Comparison of ENCODE assay signal across 8 mouse cellular contexts in the genomic region with DNA sequence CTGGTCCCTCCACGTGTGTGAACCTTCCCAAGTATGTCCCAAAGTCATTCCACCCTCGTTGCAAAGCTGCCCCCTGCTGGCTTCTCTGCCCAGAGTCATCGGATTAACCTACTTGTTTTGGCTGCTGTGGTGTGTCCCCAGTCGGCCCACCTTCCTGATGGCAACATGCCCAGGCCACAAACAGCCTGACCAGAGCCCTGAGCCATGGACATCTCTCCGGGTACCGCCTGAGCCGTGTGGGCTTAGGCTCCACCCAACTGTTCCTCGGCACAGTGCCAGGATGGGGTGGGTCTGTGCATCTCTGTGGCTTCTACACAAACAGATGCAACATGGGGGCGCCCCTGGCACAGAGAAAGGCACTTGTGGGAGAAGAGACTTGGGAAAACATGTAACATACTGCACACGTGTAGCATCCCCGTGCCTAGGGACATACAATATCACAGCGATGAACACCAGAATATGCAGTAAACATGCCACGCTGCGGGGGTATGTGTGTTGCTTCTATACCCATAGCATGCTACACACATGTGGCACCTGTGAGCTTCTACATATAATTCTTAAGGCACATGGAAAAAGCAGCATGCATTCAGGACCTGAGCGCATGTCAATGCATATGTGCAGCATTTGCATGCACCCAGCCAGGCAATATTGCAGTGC. TPM values are rescaled to one million over a fixed set of nuclear protein-coding genes. Genes with fewer than 3 reads are reported as not detected.
A peak's percentile ranks its signal among the peaks of the same experiment; 100 is the strongest.
DNase-seq lines count a peak whose midpoint lies in the region; ATAC-seq and TF ChIP-seq lines count a peak whose summit lies in the region.

No protein-coding gene starts in this region.

- H3K27ac ChIP-seq in MEL (ENCODE audit: control insufficient read depth, low read depth, low read length), result no peak overlapping the region
- H3K27ac ChIP-seq in layer of hippocampus, adult 2 months, result peak overlapping the region; percentile 96
- H3K27ac ChIP-seq in liver, embryonic 16.5 days (ENCODE audit: low read length), result no peak overlapping the region
- peak overlapping the region; percentile 87 for H3K27ac ChIP-seq in neural tube, embryonic 15.5 days (replicated peaks)

- peak; percentile 17 for TF ChIP-seq RAD21 in MEL (IDR thresholded peaks at IDR 0.05; ENCODE audit: low read depth, low read length)

- no peak overlapping the region for H3K9ac ChIP-seq in MEL (ENCODE audit: control insufficient read depth, low read depth, low read length, poor library complexity, severe bottlenecking)
- no peak overlapping the region for H3K9ac ChIP-seq in liver, embryonic 16.5 days (ENCODE audit: low read depth, low read length)
- H3K9ac ChIP-seq in neural tube, embryonic 15.5 days (replicated peaks), result peak overlapping the region; percentile 85

- WGBS in liver, embryonic 16.5 days (ENCODE audit: insufficient replicate concordance), result 4% methylated on average over 15 of the region's 15 CpGs
- 2% methylated on average over 15 of the region's 15 CpGs for WGBS in neural tube, embryonic 15.5 days

- DNase-seq in MEL (ENCODE audit: low read depth, low spot score), result no peak
- peak; percentile 75 to 77 for DNase-seq in cerebellum, adult 18-20 months
- peak; percentile 87 for DNase-seq in heart, postnatal 4 days
- peak; percentile 92 to 93 for DNase-seq in layer of hippocampus, adult 2 months (ENCODE audit: low spot score in 2 of 2)
- DNase-seq in thymus, postnatal 14 days, result peak; percentile 51

- no peaks in the 10 kb centered on the region; a peak in 1 of 4 replicates for H3K27me3 ChIP-seq in MEL (ENCODE audit: control insufficient read depth in 1 of 2, insufficient read depth in 2 of 2, low read length in 2 of 2)
- H3K27me3 ChIP-seq in liver, embryonic 16.5 days (ENCODE audit: control insufficient read depth, insufficient read depth, low read depth, low read length), result peaks cover 85% of the 10 kb centered on the region
- H3K27me3 ChIP-seq in neural tube, embryonic 15.5 days (replicated peaks), result peaks cover 14% of the 10 kb centered on the region; the same call in 1 of the 2 replicates

- no peaks in the 10 kb centered on the region for H3K79me2 ChIP-seq in MEL (ENCODE audit: control insufficient read depth, insufficient read depth, low read length, poor library complexity)

- H3K4me3 ChIP-seq in MEL (ENCODE audit: control insufficient read depth in 1 of 2, insufficient read depth in 1 of 2, low read depth in 2 of 2, low read length in 2 of 2), result no peak overlapping the region
- peak overlapping the region; percentile 84 for H3K4me3 ChIP-seq in layer of hippocampus, adult 2 months
- H3K4me3 ChIP-seq in liver, embryonic 16.5 days (ENCODE audit: low read depth, low read length), result no peak overlapping the region; the same call in 1 of the 2 replicates
- peak overlapping the region; percentile 82 for H3K4me3 ChIP-seq in neural tube, embryonic 15.5 days (replicated peaks)

- no peaks in the 10 kb centered on the region for H3K4me1 ChIP-seq in MEL (ENCODE audit: control insufficient read depth in 1 of 2, insufficient read depth in 2 of 2, low read length in 2 of 2)
- H3K4me1 ChIP-seq in liver, embryonic 16.5 days (ENCODE audit: control insufficient read depth, low read depth, low read length), result peaks cover 4% of the 10 kb centered on the region
- H3K4me1 ChIP-seq in neural tube, embryonic 15.5 days, result peaks cover 66% of the 10 kb centered on the region

- peak in 2 of 3 experiments; percentile 25 to 31; a peak in 5 of 6 replicates for TF ChIP-seq CTCF in MEL (IDR thresholded peaks at IDR 0.05 in 2 of 3, conservative IDR thresholded peaks at IDR 0.05 in 1 of 3; ENCODE audit: control insufficient read depth in 1 of 3, insufficient read depth in 1 of 3, low read depth in 2 of 3, low read length in 3 of 3, poor library complexity in 1 of 3, severe bottlenecking in 1 of 3)
- peak; percentile 78 for TF ChIP-seq CTCF in layer of hippocampus, adult 2 months (conservative IDR thresholded peaks at IDR 0.05)

- ATAC-seq in frontal cortex, adult (ENCODE audit: low TSS enrichment), result peak; percentile 39
- no peak for ATAC-seq in liver, embryonic 16.5 days (ENCODE audit: low read depth)
- ATAC-seq in neural tube, embryonic 15.5 days (ENCODE audit: low FRiP score), result peak; percentile 45

- no peak for TF ChIP-seq POLR2A in MEL (IDR thresholded peaks at IDR 0.05; ENCODE audit: control insufficient read depth in 1 of 2, insufficient read depth in 1 of 2, low read depth in 1 of 2, low read length in 2 of 2, poor library complexity in 1 of 2)

- no peaks in the 10 kb centered on the region for H3K36me3 ChIP-seq in MEL (ENCODE audit: control insufficient read depth in 1 of 2, insufficient read depth in 2 of 2, low read length in 2 of 2)
- H3K36me3 ChIP-seq in liver, embryonic 16.5 days (ENCODE audit: control insufficient read depth, insufficient read depth), result no peaks in the 10 kb centered on the region
- no peaks in the 10 kb centered on the region for H3K36me3 ChIP-seq in neural tube, embryonic 15.5 days

- H3K4me2 ChIP-seq in liver, embryonic 16.5 days (ENCODE audit: low read depth, low read length), result peak overlapping the region; percentile 59; the same call in 1 of the 2 replicates
- H3K4me2 ChIP-seq in neural tube, embryonic 15.5 days, result peak overlapping the region; percentile 86

- TF ChIP-seq EP300 in MEL (IDR thresholded peaks at IDR 0.05; ENCODE audit: low read depth in 1 of 2, low read length in 2 of 2), result no peak

- H3K9me3 ChIP-seq in MEL (replicated peaks; ENCODE audit: insufficient read depth, low read length), result no peaks in the 10 kb centered on the region
- H3K9me3 ChIP-seq in liver, embryonic 16.5 days (replicated peaks; ENCODE audit: control insufficient read depth, low read length), result no peaks in the 10 kb centered on the region
- no peaks in the 10 kb centered on the region for H3K9me3 ChIP-seq in neural tube, embryonic 15.5 days (replicated peaks)

TF ChIP-seq in MEL, 35 proteins besides CTCF, POLR2A, EP300 and RAD21:
- peak; percentile 39 for TF ChIP-seq SMC3 (IDR thresholded peaks at IDR 0.05; ENCODE audit: low read depth, low read length)
- TF ChIP-seq RCOR1 (IDR thresholded peaks at IDR 0.05; ENCODE audit: low read depth, low read length), result no peak

RNA-seq across cellular contexts. Expression of a gene that starts 0.8 kb away (rescaled TPM):
- 0.04 TPM in 1 of 2 replicates, not detected in the other for total RNA-seq in MEL (2012; rRNA removed)
- polyA plus RNA-seq in MEL (2012; ENCODE audit: insufficient read depth in 1 of 2, insufficient read length in 2 of 2, low read depth in 1 of 2, low replicate concordance in 2 of 2, missing spikeins in 1 of 2), result under 1 TPM in 1 of 2 experiments, not detected in 1; 0.15 TPM
- total RNA-seq in heart, postnatal 4 days (2021), result 1 to 10 TPM; 5.5 to 6.6 TPM
- total RNA-seq in layer of hippocampus, adult 2 months (2021), result 100 to 1,000 TPM; 549 to 563 TPM
- not detected in 2 replicates for polyA plus RNA-seq in liver, embryonic 16.5 days (2015; fragmentation: Nextera tagmentation; extraction: Ambion mirVana)
- polyA plus RNA-seq in neural tube, embryonic 15.5 days (2015; fragmentation: Nextera tagmentation; extraction: Ambion mirVana), result 11.9 and 15.5 TPM in 2 replicates

RNA-seq across cellular contexts. Expression of a gene that starts 54.8 kb away (rescaled TPM):
- not detected in 2 replicates for total RNA-seq in MEL (2012; rRNA removed)
- polyA plus RNA-seq in MEL (2012; ENCODE audit: insufficient read depth in 1 of 2, insufficient read length in 2 of 2, low read depth in 1 of 2, low replicate concordance in 2 of 2, missing spikeins in 1 of 2), result under 1 TPM in 1 of 2 experiments, not detected in 1; 0.03 TPM
- under 1 TPM in 1 of 2 experiments, not detected in 1; 0.11 TPM for total RNA-seq in heart, postnatal 4 days (2021)
- total RNA-seq in layer of hippocampus, adult 2 months (2021), result 1 to 10 TPM in 1 of 2 experiments, under 1 TPM in 1; 0.42 to 1.0 TPM
- polyA plus RNA-seq in liver, embryonic 16.5 days (2015; fragmentation: Nextera tagmentation; extraction: Ambion mirVana), result not detected in 2 replicates
- polyA plus RNA-seq in neural tube, embryonic 15.5 days (2015; fragmentation: Nextera tagmentation; extraction: Ambion mirVana), result 0.06 TPM in 1 of 2 replicates, not detected in the other

Comparison
In these comparisons a context has a peak if more than half of its experiments do, and no peak if none do; other contexts are left out.
1. H3K27ac ChIP-seq: peak in layer of hippocampus, adult 2 months (single experiment) and neural tube, embryonic 15.5 days (single experiment); none in MEL (single experiment) and liver, embryonic 16.5 days (single experiment).
2. H3K4me3 ChIP-seq: peak in layer of hippocampus, adult 2 months (single experiment) and neural tube, embryonic 15.5 days (single experiment); none in MEL (0 of 2) and liver, embryonic 16.5 days (single experiment).
3. RNA of a gene that starts 0.8 kb away (total RNA-seq): 549 to 563 TPM in layer of hippocampus, adult 2 months; 5.5 to 6.6 TPM in heart, postnatal 4 days and 0.04 TPM in MEL; every median in the first group is over 10 times any median in the second.